8 mouse cellular contexts compared by ENCODE assay signal in genomic region chr6:113076012-113076685, GRCm38 (mm10). TPM values are rescaled to one million over a fixed set of nuclear protein-coding genes. Genes with fewer than 3 reads are reported as not detected.
A peak's percentile ranks its signal among the peaks of the same experiment; 100 is the strongest.
DNase-seq lines count a peak whose midpoint lies in the region; ATAC-seq lines count a peak whose summit lies in the region.

No protein-coding gene starts in this region.

- peak overlapping the region; percentile 90 for H3K4me2 ChIP-seq in hindbrain, embryonic 16.5 days (ENCODE audit: low read length)

- WGBS in hindbrain, embryonic 16.5 days, result 1% methylated on average over 40 of the region's 55 CpGs
- under 1% methylated on average over 45 of the region's 55 CpGs for WGBS in macrophage (ENCODE audit: missing documents)

- peak; percentile 91 for ATAC-seq in hindbrain, embryonic 16.5 days

- peak overlapping the region; percentile 70 for H3K9ac ChIP-seq in hindbrain, embryonic 16.5 days (ENCODE audit: low read depth, low read length)

- H3K36me3 ChIP-seq in hindbrain, embryonic 16.5 days (ENCODE audit: control insufficient read depth, insufficient read depth, low read length), result no peaks in the 10 kb centered on the region
- H3K36me3 ChIP-seq in macrophage (ENCODE audit: inconsistent target), result no peaks in the 10 kb centered on the region

- H3K79me2 ChIP-seq in macrophage (ENCODE audit: inconsistent target), result peaks cover 83% of the 10 kb centered on the region

- peaks cover 27% of the 10 kb centered on the region for H3K4me1 ChIP-seq in hindbrain, embryonic 16.5 days (ENCODE audit: control insufficient read depth, insufficient read depth, low read depth, low read length)

- peak; percentile 96 for DNase-seq in WW6 (ENCODE audit: low read depth, low spot score)
- DNase-seq in cerebellum, postnatal 36 days, result peak; percentile 90 to 95
- DNase-seq in gastrocnemius, adult 18-20 months (ENCODE audit: low spot score), result peak; percentile 95
- peak; percentile 88 to 95 for DNase-seq in left cerebral cortex, adult 18-20 months (ENCODE audit: low spot score in 2 of 2)
- peak; percentile 94 to 96 for DNase-seq in right cerebral cortex, postnatal 10 days (ENCODE audit: low spot score in 2 of 2)
- DNase-seq in urinary bladder, postnatal 25 days (ENCODE audit: low spot score), result peak; percentile 92

- H3K4me3 ChIP-seq in hindbrain, embryonic 16.5 days (ENCODE audit: low read length), result peak overlapping the region; percentile 89
- H3K4me3 ChIP-seq in macrophage (ENCODE audit: inconsistent target), result peak overlapping the region; percentile 72

- no peaks in the 10 kb centered on the region for H3K27me3 ChIP-seq in hindbrain, embryonic 16.5 days (replicated peaks; ENCODE audit: control insufficient read depth, insufficient read depth, low read length)

- no peaks in the 10 kb centered on the region for H3K9me3 ChIP-seq in hindbrain, embryonic 16.5 days (ENCODE audit: control insufficient read depth, low read length)

- peak overlapping the region; percentile 93 for H3K27ac ChIP-seq in hindbrain, embryonic 16.5 days (ENCODE audit: low read depth, low read length)
- H3K27ac ChIP-seq in macrophage, result peak overlapping the region; percentile 93

RNA-seq across cellular contexts. Expression of gene Setd5, which starts 1.0 kb away (rescaled TPM):
- 10 to 100 TPM; 22.0 to 23.4 TPM for total RNA-seq in gastrocnemius, adult 18-20 months (2021)
- polyA plus RNA-seq in hindbrain, embryonic 16.5 days (2015; fragmentation: Nextera tagmentation; extraction: Ambion mirVana), result 45.4 and 48.3 TPM in 2 replicates
- total RNA-seq in left cerebral cortex, adult 18-20 months (2021), result 100 to 1,000 TPM in 1 of 2 experiments, 10 to 100 TPM in 1; 97.1 to 102 TPM
- 100 to 1,000 TPM; 348 to 591 (median 473) TPM for total RNA-seq in macrophage (2018; cell fraction: chromatin; rRNA removed)
- total RNA-seq in macrophage (2018; cell fraction: cytosol; rRNA removed), result 10 to 100 TPM; 36.6 to 74.0 (median 48.2) TPM
- 100 to 1,000 TPM; 204 to 350 (median 274) TPM for total RNA-seq in macrophage (2018; cell fraction: nucleus; rRNA removed)
- polyA plus RNA-seq in macrophage (2018), result 27.9 to 33.4 TPM (median 30.4 TPM) in 3 replicates

RNA-seq across cellular contexts. Expression of gene Thumpd3, which starts 30.1 kb away (rescaled TPM):
- 10 to 100 TPM; 14.2 to 14.5 TPM for total RNA-seq in gastrocnemius, adult 18-20 months (2021)
- polyA plus RNA-seq in hindbrain, embryonic 16.5 days (2015; fragmentation: Nextera tagmentation; extraction: Ambion mirVana), result 48.7 and 52.0 TPM in 2 replicates
- 10 to 100 TPM; 22.9 to 30.1 TPM for total RNA-seq in left cerebral cortex, adult 18-20 months (2021)
- 100 to 1,000 TPM in 7 of 26 experiments, 10 to 100 TPM in 19; 33.1 to 122 (median 72.7) TPM for total RNA-seq in macrophage (2018; cell fraction: chromatin; rRNA removed)
- total RNA-seq in macrophage (2018; cell fraction: cytosol; rRNA removed), result 10 to 100 TPM; 20.9 to 50.2 (median 38.7) TPM
- 100 to 1,000 TPM in 3 of 26 experiments, 10 to 100 TPM in 23; 27.5 to 104 (median 53.4) TPM for total RNA-seq in macrophage (2018; cell fraction: nucleus; rRNA removed)
- polyA plus RNA-seq in macrophage (2018), result 41.1 to 75.6 TPM (median 49.0 TPM) in 3 replicates

Comparison
In these comparisons a context has a peak if more than half of its experiments do, and no peak if none do; other contexts are left out.
1. Peak in every context shown above with its lines: DNase-seq, ATAC-seq, H3K4me3 ChIP-seq and H3K27ac ChIP-seq.
2. RNA of gene Setd5, which starts 1.0 kb away (total RNA-seq): 97.1 to 102 TPM in left cerebral cortex, adult 18-20 months; 22.0 to 23.4 TPM in gastrocnemius, adult 18-20 months; every median in the first group is over 4 times any median in the second.